Mouse (Mus musculus) activated CD4-positive, CD25-positive, alpha-beta regulatory T cell, adult 9 weeks (primary cell): ENCODE data around the gene Herc2. TPM values are rescaled to one million over a fixed set of nuclear protein-coding genes. Genes with fewer than 3 reads are reported as not detected.

ENCODE experiments used
- polyA plus RNA-seq: library from polyadenylated mRNA; unstranded; fragments of 100-300 nt; shearing (Covaris generic); gene quantifications from one replicate; pipeline ENCODE4 v1.2.1, GENCODE M21; 2017

The Herc2 gene
- 34.7 TPM for polyA plus RNA-seq

GRCm38 (mm10) chr7:56049831-56050321, at the start of gene Herc2:
Gene Herc2, plus strand, starts transcription at chr7:56050196.

GRCm38 (mm10) chr7:56019930-56020253, 30.1 kb upstream of the Herc2 start, which contains the start of gene Nipa1:
Gene Nipa1, minus strand, starts transcription at chr7:56019954.

GRCm38 (mm10) chr7:56239543-56239942, 189.5 kb downstream of the Herc2 start, which contains the start of gene Oca2:
Gene Oca2, plus strand, starts transcription at chr7:56239760.

Other genes with a start within 250 kb of the Herc2 start
- gene Cyfip1, start 208.5 kb upstream of the Herc2 start, polyA plus RNA-seq: 116 TPM
- 32.4 TPM for gene Nipa2, start 87.7 kb upstream of the Herc2 start, polyA plus RNA-seq
- 0.10 TPM for gene Nipa1, start 30.2 kb upstream of the Herc2 start, polyA plus RNA-seq
- gene Oca2, start 189.6 kb downstream of the Herc2 start, polyA plus RNA-seq: not detected